Mouse (Mus musculus) forebrain, postnatal 0 days (tissue): Measurements from ENCODE around the gene Bcl7b. TPM values are rescaled to one million over a fixed set of nuclear protein-coding genes. Genes with fewer than 3 reads are reported as not detected.
A peak's percentile ranks its signal among the peaks of the same experiment; 100 is the strongest.

Experiments
- ATAC-seq: fragments of 200-750 bp; cut with Nextera tagmentation; 2 replicates; pipeline ENCODE4 v1.8.0; 2017; ENCODE audit warnings: mild to moderate bottlenecking, moderate library complexity
- DNase-seq: peaks from one replicate; pipeline ENCODE4 v3.0.0-alpha.2; 2015
- H3K27ac ChIP-seq: fragments of 300-500 bp; sonication (generic); 2 replicates; pipeline ENCODE4 v1.5.1; 2014; ENCODE audit warnings: low read depth, mild to moderate bottlenecking, antibody characterized with exemption, low read length, moderate library complexity, mixed read lengths
- H3K27me3 ChIP-seq: fragments of 300-500 bp; sonication (generic); 2 replicates; pipeline ENCODE4 v1.6.1; 2014; ENCODE audit warnings: mild to moderate bottlenecking, low read length, mixed read lengths; ENCODE audit not compliant: insufficient read depth
- H3K36me3 ChIP-seq: fragments of 300-500 bp; sonication (generic); 2 replicates; pipeline ENCODE4 v1.6.1; 2014; ENCODE audit warnings: mild to moderate bottlenecking, moderate library complexity; ENCODE audit not compliant: insufficient read depth
- H3K4me1 ChIP-seq: fragments of 300-500 bp; sonication (generic); 2 replicates; pipeline ENCODE4 v1.6.1; 2014; ENCODE audit warnings: antibody characterized with exemption; ENCODE audit not compliant: insufficient read depth
- H3K4me2 ChIP-seq: fragments of 300-500 bp; sonication (generic); 2 replicates; pipeline ENCODE4 v1.6.1; 2014; ENCODE audit warnings: low read depth, mild to moderate bottlenecking, moderate library complexity
- H3K4me3 ChIP-seq: fragments of 300-500 bp; sonication (generic); 2 replicates; pipeline ENCODE4 v1.5.1; 2014; ENCODE audit warnings: low read depth, low read length, mixed read lengths
- H3K9ac ChIP-seq: fragments of 300-500 bp; sonication (generic); 2 replicates; pipeline ENCODE4 v1.6.1; 2014; ENCODE audit warnings: mild to moderate bottlenecking
- H3K9me3 ChIP-seq: fragments of 300-500 bp; sonication (generic); 2 replicates; pipeline ENCODE4 v1.6.1; 2016; ENCODE audit warnings: low read length
- CTCF ChIP-seq: sonication (generic); IDR thresholded peaks from 2 replicates; pipeline ENCODE4 v1.5.1; 2016; ENCODE audit warnings: antibody characterized with exemption, control low read depth, low read depth
- WGBS: fragments of 180-500 bp; shearing (Covaris S2); extraction: QIAGEN DNeasy Blood & Tissue Kit; methylation state at CpG from one replicate; pipeline ENCODE4 v1.1.7; 2014; 5-methylcytosine and 5-hydroxymethylcytosine counted together
- polyA plus RNA-seq: library from polyadenylated mRNA; unstranded; fragments of >200 nt; fragmentation: Nextera tagmentation; extraction: Ambion mirVana; gene quantifications from 2 replicates; pipeline ENCODE4 v1.2.1, GENCODE M21; 2015
- total RNA-seq: library from RNA; depleted of rRNA; stranded (reverse); fragments of >200 nt; gene quantifications from 2 replicates; pipeline ENCODE4 v1.2.3, GENCODE M21; 2014

Bcl7b gene
- total and polyA plus RNA-seq, 2 experiments from 2014 or later, result 31.4 to 42.6 TPM

GRCm38 (mm10) chr5:135133736-135134405 lies 34.2 kb upstream of the Bcl7b start:
- no peak for TF ChIP-seq CTCF
- no peaks in the 10 kb centered on the region for H3K4me1 ChIP-seq
- WGBS, result 5% methylated on average over 26 of the region's 26 CpGs
- H3K27me3 ChIP-seq, result peaks cover 15% of the 10 kb centered on the region
- peak overlapping the region; percentile 45 for H3K4me2 ChIP-seq
- DNase-seq (peak; percentile 35), ATAC-seq (peak; percentile 34; the same call in 1 of the 2 replicates)
- no peaks in the 10 kb centered on the region for H3K36me3 ChIP-seq
- no peak overlapping the region for H3K27ac ChIP-seq
- peak overlapping the region; percentile 18; the same call in 1 of the 2 replicates for H3K9ac ChIP-seq
- peak overlapping the region; percentile 22 for H3K4me3 ChIP-seq
- H3K9me3 ChIP-seq, result no peaks in the 10 kb centered on the region

DNA sequence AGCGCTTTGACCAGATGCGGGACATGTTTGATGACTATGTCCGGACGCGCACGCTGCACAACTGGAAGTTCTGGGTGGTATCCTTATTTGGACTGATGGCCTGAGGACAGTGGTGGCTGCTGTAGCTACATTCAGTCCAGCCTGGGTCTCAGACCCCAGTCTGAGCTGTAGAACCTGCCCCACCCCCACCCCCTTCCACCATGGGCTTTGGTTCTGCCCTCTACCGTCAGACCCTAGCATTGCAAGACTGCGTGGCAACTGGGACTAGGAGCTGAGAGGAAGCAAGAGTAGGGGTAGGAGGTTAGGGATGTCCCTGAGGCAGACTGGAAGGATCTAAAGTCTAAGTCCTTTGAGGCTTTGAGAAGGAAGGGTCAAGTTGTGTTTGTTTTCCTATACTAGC lies 33.5 kb upstream of the Bcl7b start:
- Histone ChIP-seq H3K4me2 (peak overlapping the region; percentile 45), H3K36me3 (no peaks in the 10 kb centered on the region), H3K9me3 (no peaks in the 10 kb centered on the region), H3K4me3 (peak overlapping the region; percentile 22), H3K4me1 (no peaks in the 10 kb centered on the region), H3K9ac (no peak overlapping the region), H3K27me3 (peaks cover 15% of the 10 kb centered on the region), H3K27ac (no peak overlapping the region)
- TF ChIP-seq CTCF, result peak; percentile 57
- DNase-seq (peak; percentile 5), ATAC-seq (no peak)
- 11% methylated on average over 8 of the region's 8 CpGs for WGBS

- H3K27ac ChIP-seq, result no peak overlapping the region
- no peaks in the 10 kb centered on the region for H3K27me3 ChIP-seq
- no peak overlapping the region for H3K4me2 ChIP-seq
- no peaks in the 10 kb centered on the region for H3K36me3 ChIP-seq
- no peaks in the 10 kb centered on the region for H3K4me1 ChIP-seq
- 72% methylated on average over 2 of the region's 2 CpGs for WGBS
- DNase-seq (no peak), ATAC-seq (no peak)
- H3K4me3 ChIP-seq, result no peak overlapping the region
- H3K9ac ChIP-seq, result no peak overlapping the region
- no peak for TF ChIP-seq CTCF
- H3K9me3 ChIP-seq, result no peaks in the 10 kb centered on the region
Measured at GRCm38 (mm10) chr5:135139881-135140280, 28.2 kb upstream of the Bcl7b start.

DNA sequence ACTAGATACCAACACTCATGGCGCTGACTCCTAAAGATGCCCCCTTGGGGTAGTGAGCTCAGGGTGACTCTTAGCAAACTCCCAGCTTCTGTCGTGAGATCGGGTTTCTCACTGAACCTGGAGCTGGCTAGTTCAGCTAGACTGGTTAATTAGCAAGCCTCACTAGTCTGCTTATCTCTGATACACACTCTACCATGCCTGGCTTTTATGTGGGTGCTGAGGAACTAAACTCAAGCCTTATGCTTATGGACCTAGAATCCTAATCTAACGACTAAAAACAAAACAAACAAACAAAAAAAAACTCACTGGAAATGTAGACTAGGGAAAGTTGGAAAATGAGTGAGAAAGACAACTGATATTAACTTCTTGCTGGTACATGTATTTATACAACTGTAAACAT lies 23.6 kb upstream of the Bcl7b start:
- H3K27ac ChIP-seq, result no peak overlapping the region
- H3K4me1 ChIP-seq, result no peaks in the 10 kb centered on the region
- 59% methylated on average over 4 of the region's 4 CpGs for WGBS
- no peaks in the 10 kb centered on the region for H3K9me3 ChIP-seq
- H3K4me2 ChIP-seq, result no peak overlapping the region
- DNase-seq (no peak), ATAC-seq (no peak)
- TF ChIP-seq CTCF, result no peak
- no peak overlapping the region for H3K4me3 ChIP-seq
- H3K27me3 ChIP-seq, result no peaks in the 10 kb centered on the region
- no peaks in the 10 kb centered on the region for H3K36me3 ChIP-seq
- no peak overlapping the region for H3K9ac ChIP-seq

- Histone ChIP-seq H3K9me3 (no peaks in the 10 kb centered on the region), H3K27me3 (no peaks in the 10 kb centered on the region), H3K27ac (no peak overlapping the region), H3K36me3 (no peaks in the 10 kb centered on the region), H3K4me2 (no peak overlapping the region), H3K4me3 (no peak overlapping the region), H3K9ac (no peak overlapping the region), H3K4me1 (0 out of 2 replicates have a peak, but pooled peaks cover 2% of the 10 kb centered on the region)
- 78% methylated on average over 3 of the region's 3 CpGs for WGBS
- no peak for DNase-seq
- ATAC-seq, result no peak
- no peak for TF ChIP-seq CTCF
Measured at GRCm38 (mm10) chr5:135145532-135145931, 22.6 kb upstream of the Bcl7b start.

DNA sequence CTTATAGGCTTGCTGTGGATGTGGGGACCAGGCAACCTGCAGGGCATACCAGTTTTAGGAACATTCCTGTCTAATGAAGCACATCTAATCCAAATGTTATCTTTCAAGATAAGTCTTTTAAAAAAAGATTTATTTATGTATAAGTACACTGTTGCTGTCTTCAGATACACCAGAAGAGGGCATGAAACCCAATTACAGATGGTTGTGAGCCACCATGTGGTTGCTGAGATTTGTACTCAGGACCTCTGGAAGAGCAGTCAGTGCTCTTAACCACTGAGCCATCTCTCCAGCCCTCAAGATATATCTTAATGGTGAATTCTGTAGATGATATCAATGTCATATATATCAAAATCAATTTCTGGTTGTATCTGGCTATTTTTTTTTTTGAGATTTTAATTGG lies 22.1 kb upstream of the Bcl7b start:
- H3K27me3 ChIP-seq, result no peaks in the 10 kb centered on the region
- H3K36me3 ChIP-seq, result no peaks in the 10 kb centered on the region
- DNase-seq (no peak), ATAC-seq (no peak)
- no peak overlapping the region for H3K9ac ChIP-seq
- no peak overlapping the region for H3K4me2 ChIP-seq
- H3K27ac ChIP-seq, result no peak overlapping the region
- 0 out of 2 replicates have a peak, but pooled peaks cover 2% of the 10 kb centered on the region for H3K4me1 ChIP-seq
- TF ChIP-seq CTCF, result peak; percentile 41; the same call in 1 of the 2 replicates
- H3K4me3 ChIP-seq, result no peak overlapping the region
- no peaks in the 10 kb centered on the region for H3K9me3 ChIP-seq

GRCm38 (mm10) chr5:135148715-135149052 lies 19.4 kb upstream of the Bcl7b start:
- H3K27me3 ChIP-seq, result no peaks in the 10 kb centered on the region
- H3K27ac ChIP-seq, result no peak overlapping the region
- ATAC-seq, result no peak
- no peaks in the 10 kb centered on the region for H3K36me3 ChIP-seq
- peak overlapping the region; percentile 68 for H3K4me3 ChIP-seq
- DNase-seq, result no peak
- no peaks in the 10 kb centered on the region for H3K9me3 ChIP-seq
- H3K4me1 ChIP-seq, result 0 out of 2 replicates have a peak, but pooled peaks cover 2% of the 10 kb centered on the region
- 1% methylated on average over 13 of the region's 13 CpGs for WGBS
- peak overlapping the region; percentile 81 for H3K4me2 ChIP-seq
- H3K9ac ChIP-seq, result peak overlapping the region; percentile 64
- no peak for TF ChIP-seq CTCF
